Mouse (Mus musculus) heart, embryonic 10.5 days (tissue): Measurements from ENCODE around the gene Slc12a7. TPM values are rescaled to one million over a fixed set of nuclear protein-coding genes. Genes with fewer than 3 reads are reported as not detected.

Experiments
- DNase-seq: peaks from one replicate; pipeline ENCODE4 v3.0.0-alpha.2; 2017; ENCODE audit warnings: low spot score
- H3K27ac ChIP-seq: fragments of 300-500 bp; sonication (generic); 2 replicates; pipeline ENCODE4 v1.5.1; 2016; ENCODE audit warnings: mild to moderate bottlenecking
- H3K27me3 ChIP-seq: fragments of 300-500 bp; sonication (generic); 2 replicates; pipeline ENCODE4 v1.6.1; 2016; ENCODE audit warnings: mild to moderate bottlenecking; ENCODE audit not compliant: poor library complexity, insufficient read depth, severe bottlenecking
- H3K36me3 ChIP-seq: fragments of 300-500 bp; sonication (generic); 2 replicates; pipeline ENCODE4 v1.6.1; 2016; ENCODE audit warnings: mild to moderate bottlenecking, moderate library complexity
- H3K4me1 ChIP-seq: fragments of 300-500 bp; sonication (generic); 2 replicates; pipeline ENCODE4 v1.6.1; 2016; ENCODE audit warnings: mild to moderate bottlenecking
- H3K4me3 ChIP-seq: fragments of 300-500 bp; sonication (generic); 2 replicates; pipeline ENCODE4 v1.5.1; 2016; ENCODE audit warnings: mild to moderate bottlenecking, moderate library complexity
- H3K9me3 ChIP-seq: fragments of 300-500 bp; sonication (generic); 2 replicates; pipeline ENCODE4 v1.6.1; 2016; ENCODE audit warnings: mild to moderate bottlenecking, moderate library complexity
- WGBS: fragments of 180-500 bp; shearing (Covaris S2); methylation state at CpG from one replicate; pipeline ENCODE4 v1.1.7; 2016; 5-methylcytosine and 5-hydroxymethylcytosine counted together
- polyA plus RNA-seq: library from polyadenylated mRNA; unstranded; fragments of >200 nt; fragmentation: Nextera tagmentation; extraction: Ambion mirVana; gene quantifications from 2 replicates; pipeline ENCODE4 v1.2.1, GENCODE M21; 2016

Slc12a7 gene
- polyA plus RNA-seq, 1 experiment from 2014 or later: 36.3 TPM

DNA sequence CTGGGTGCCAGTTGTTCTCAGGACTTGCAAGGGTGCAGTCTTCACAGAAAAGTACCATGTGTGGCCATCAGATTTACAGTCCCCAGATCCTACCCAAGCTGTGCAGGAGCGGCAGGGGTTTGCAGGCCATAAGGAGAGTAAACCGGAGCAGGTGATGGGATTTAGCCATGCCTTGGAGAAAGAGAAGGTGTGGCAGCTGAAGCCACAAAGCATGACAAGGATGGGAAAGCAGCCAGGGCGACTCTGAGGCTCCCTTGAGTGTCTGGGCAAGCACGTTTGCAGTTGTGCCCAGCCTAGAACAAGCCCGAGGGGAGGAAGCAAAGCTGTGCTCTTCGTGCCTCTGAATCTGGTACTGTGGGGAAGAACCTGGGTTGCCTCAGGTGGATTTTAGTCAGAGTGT is 17.5 kb downstream of the Slc12a7 start:
- 60% methylated on average over 6 of the region's 6 CpGs for WGBS

DNA sequence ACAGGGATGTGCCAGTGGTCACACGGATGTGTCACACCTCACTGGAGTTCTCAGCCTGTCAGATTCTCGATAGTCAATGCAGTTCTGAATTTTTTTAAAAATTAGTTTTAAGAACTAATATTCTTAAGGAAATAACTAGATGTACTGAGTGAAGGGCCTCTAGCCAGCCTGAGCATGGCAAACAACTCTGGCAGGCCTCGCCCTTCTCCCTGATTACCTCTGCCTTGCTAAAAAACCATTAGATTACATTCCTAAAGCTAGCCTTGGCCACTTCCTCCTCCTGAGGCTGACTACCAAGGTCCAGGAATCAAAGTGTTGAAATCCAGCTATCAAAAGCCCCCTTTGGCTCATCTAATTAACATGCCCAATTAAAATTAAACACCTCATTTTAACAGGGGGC is 18.4 kb downstream of the Slc12a7 start:
- WGBS: 84% methylated on average over 3 of the region's 3 CpGs
- Histone ChIP-seq H3K4me3 (no peak overlapping the region), H3K27me3 (peaks cover 26% of the 10 kb centered on the region), H3K36me3 (no peaks in the 10 kb centered on the region), H3K9me3 (no peaks in the 10 kb centered on the region), H3K27ac (no peak overlapping the region), H3K4me1 (peaks cover 9% of the 10 kb centered on the region)
- DNase-seq: no peak

More for the DNA sequence above, 17.5 kb downstream of the Slc12a7 start:
- Histone ChIP-seq H3K9me3 (no peaks in the 10 kb centered on the region), H3K36me3 (no peaks in the 10 kb centered on the region), H3K27ac (no peak overlapping the region), H3K27me3 (peaks cover 26% of the 10 kb centered on the region), H3K4me3 (no peak overlapping the region), H3K4me1 (peaks cover under 1% of the 10 kb centered on the region; the same call in 1 of the 2 replicates)
- no peak for DNase-seq

DNA sequence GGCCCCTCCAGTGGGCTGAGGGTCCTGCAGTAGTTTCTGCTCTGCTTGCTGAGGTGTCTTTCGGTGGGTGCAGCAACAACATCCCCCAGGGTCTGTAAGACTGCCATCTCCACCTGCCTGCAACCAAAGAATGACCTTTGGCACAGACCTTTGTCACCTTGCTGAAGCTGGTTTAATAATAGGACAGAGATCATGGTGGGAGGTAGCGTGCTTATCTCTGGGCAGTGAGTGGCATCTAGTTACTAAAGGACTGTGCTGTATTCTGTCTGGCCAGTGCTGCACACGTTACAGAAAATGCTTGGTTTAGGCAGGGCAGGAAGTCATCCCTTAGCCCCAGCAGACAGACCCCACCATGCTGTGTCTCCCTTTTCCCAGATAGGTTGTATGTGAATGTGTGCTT is 22.9 kb downstream of the Slc12a7 start:
- no peak for DNase-seq
- H3K27me3 ChIP-seq: no peaks in the 10 kb centered on the region
- no peaks in the 10 kb centered on the region for H3K9me3 ChIP-seq
- H3K4me1 ChIP-seq: peaks cover 23% of the 10 kb centered on the region
- H3K36me3 ChIP-seq: no peaks in the 10 kb centered on the region
- H3K27ac ChIP-seq: no peak overlapping the region
- no peak overlapping the region for H3K4me3 ChIP-seq
- WGBS: 44% methylated on average over 3 of the region's 3 CpGs

DNA sequence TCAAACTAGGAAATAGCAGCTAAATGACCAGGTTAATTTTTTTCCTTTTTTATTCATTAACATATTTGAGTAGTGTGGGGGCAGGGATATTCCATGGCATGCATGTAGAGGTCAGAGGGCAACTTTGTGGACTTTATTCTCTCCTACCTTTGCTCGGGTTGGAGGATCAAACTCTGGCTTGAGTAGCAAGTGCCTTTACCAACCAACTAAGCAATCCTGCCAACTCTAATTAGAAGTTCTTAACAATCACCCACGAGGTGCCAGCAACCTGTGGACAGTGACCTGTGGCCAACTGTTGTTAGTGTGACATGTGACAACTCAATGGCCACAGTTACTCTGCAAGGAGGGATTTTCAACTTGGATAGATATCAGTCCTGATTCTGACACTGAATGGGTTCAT is 24.0 kb downstream of the Slc12a7 start:
- Histone ChIP-seq H3K4me1 (peaks cover 23% of the 10 kb centered on the region), H3K9me3 (no peaks in the 10 kb centered on the region), H3K36me3 (no peaks in the 10 kb centered on the region), H3K27ac (no peak overlapping the region), H3K27me3 (0 out of 2 replicates have a peak, but pooled peaks cover under 1% of the 10 kb centered on the region), H3K4me3 (no peak overlapping the region)
- WGBS: 73% methylated on average over 2 of the region's 2 CpGs
- DNase-seq: no peak

DNA sequence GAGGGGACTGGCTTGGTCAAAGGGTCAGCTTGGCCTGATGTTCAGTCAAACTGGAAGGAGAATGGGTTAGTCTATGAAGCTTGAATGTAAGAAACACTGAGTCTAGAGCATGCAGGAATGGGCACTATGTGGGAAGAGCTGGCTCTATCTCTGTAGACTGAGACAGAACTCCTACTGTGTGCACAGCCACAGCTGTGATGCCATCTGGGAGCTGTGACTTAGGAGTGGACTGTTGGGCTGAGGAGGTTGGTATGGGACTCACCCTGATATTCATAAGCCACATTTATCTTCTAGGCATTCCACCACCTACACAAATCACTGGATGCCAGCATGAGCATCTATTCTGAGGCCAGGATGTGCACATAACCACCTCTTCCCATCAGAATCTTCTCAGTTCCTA is 24.5 kb downstream of the Slc12a7 start:
- Histone ChIP-seq H3K36me3 (no peaks in the 10 kb centered on the region), H3K4me3 (no peak overlapping the region), H3K27me3 (0 out of 2 replicates have a peak, but pooled peaks cover 5% of the 10 kb centered on the region), H3K9me3 (no peaks in the 10 kb centered on the region), H3K27ac (no peak overlapping the region), H3K4me1 (peaks cover 23% of the 10 kb centered on the region)
- DNase-seq: no peak

DNA sequence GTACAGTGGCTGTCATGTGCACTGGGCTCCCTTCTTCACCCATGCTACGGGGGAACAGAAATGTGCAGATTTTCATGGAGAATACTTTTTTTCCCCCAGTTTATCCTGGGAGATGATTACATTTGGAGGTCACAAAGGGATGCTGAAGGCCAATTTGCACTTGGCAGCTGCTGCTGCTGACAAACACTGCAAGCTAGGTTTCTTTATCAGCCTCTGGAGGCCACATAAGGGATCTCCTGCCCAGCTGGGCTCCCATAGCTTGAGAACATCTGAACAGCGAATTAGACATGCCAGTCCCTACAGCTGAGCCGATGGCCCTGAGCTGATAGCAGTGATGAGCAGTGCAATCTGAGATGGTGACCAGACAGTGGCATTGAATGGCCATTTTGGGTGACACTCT is 26.7 kb downstream of the Slc12a7 start:
- Histone ChIP-seq H3K4me1 (peaks cover 38% of the 10 kb centered on the region), H3K9me3 (no peaks in the 10 kb centered on the region), H3K36me3 (no peaks in the 10 kb centered on the region), H3K4me3 (no peak overlapping the region), H3K27me3 (0 out of 2 replicates have a peak, but pooled peaks cover 5% of the 10 kb centered on the region), H3K27ac (0 out of 2 replicates have a peak overlapping the region, but pooled peaks have one; percentile 6)
- no peak for DNase-seq
- 67% methylated on average over 3 of the region's 3 CpGs for WGBS

DNA sequence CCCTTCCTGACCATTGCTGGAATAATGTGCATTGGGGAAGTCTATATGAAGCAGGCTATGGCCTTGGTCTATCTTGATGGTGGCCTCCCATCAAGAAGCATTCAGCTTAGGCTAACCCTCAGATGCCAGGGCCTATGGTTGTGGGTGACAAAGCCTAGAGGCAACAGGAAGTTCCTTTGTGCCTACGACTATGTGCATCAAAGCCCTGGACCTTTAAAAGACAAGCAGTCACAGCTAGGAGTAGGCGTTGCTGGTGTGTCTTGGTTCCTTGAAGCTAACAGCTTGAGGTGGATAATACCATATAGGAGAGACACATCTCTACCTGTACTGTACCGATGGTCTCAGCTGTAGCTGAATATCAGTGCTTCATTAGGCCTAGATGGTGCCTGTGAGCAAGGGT is 27.2 kb downstream of the Slc12a7 start:
- Histone ChIP-seq H3K4me1 (peaks cover 43% of the 10 kb centered on the region), H3K9me3 (no peaks in the 10 kb centered on the region), H3K27me3 (0 out of 2 replicates have a peak, but pooled peaks cover 5% of the 10 kb centered on the region), H3K4me3 (no peak overlapping the region), H3K27ac (no peak overlapping the region), H3K36me3 (no peaks in the 10 kb centered on the region)
- WGBS: 88% methylated on average over 3 of the region's 3 CpGs
- DNase-seq: no peak

DNA sequence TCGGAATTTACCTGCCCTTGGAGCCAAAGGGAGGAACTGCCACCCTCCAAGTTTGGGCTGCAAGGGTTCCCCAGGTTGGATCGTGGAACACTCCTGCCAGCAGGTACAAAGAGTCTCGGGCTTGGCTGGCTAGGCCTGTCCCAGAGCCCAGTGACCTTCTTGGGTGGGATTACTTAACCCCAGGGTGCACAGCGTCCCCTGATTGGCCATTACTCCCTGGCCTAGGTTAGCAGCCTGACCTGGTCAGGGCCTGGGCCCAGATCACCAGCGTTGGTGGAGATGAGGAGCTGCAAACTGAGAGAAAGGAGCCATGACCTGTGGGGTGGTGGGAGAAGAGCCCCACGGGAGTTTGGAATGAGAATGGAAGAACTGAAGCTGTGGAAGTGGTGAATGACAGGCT is 30.0 kb downstream of the Slc12a7 start:
- no peaks in the 10 kb centered on the region for H3K9me3 ChIP-seq
- H3K4me3 ChIP-seq: peak overlapping the region; percentile 84
- no peaks in the 10 kb centered on the region for H3K36me3 ChIP-seq
- DNase-seq: no peak
- 34% methylated on average over 6 of the region's 6 CpGs for WGBS
- H3K27ac ChIP-seq: peak overlapping the region; percentile 95
- H3K4me1 ChIP-seq: peaks cover 59% of the 10 kb centered on the region
- 0 out of 2 replicates have a peak, but pooled peaks cover 5% of the 10 kb centered on the region for H3K27me3 ChIP-seq

DNA sequence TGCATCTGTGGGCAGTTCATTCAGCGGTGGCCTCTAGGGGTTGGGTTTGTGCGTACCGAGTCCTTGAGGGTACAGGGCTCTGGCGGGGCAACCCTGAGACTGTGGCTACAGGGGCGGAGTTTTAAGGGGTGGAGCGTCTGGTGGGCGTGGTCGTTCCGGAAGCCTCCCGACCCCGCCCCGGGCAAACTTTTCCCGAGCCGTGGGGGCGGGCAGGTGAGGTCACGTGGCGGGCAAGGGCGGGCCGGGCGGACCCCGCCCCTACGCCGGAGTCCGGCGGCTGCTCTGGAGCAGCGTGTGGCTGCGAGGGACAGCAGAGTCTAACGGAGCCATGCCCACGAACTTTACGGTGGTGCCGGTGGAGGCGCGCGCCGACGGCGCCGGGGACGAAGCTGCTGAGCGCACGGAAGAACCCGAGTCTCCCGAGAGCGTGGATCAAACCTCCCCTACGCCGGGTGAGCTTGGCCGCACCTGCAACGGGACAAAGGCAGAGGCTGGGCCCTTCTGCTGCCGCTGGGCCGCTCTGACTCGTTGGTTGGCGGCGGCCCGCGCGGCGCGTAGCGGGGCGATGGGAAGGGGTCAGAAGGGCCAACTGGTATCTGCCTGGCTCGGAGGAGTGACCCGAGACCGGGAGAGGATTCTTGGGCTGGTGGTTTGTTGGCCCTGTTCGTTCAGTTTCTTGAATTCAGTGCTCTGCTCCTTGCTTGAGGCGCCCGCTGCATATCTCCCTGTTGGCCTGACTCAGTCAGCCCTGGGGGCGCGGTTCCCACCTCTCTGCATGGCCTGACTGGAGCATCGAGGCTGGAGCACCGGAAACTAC is 30.8 kb downstream of the Slc12a7 start:
- peak; percentile 95 for DNase-seq
- H3K36me3 ChIP-seq: peaks cover 4% of the 10 kb centered on the region; the same call in 1 of the 2 replicates
- H3K4me1 ChIP-seq: peaks cover 60% of the 10 kb centered on the region
- peak overlapping the region; percentile 84 for H3K4me3 ChIP-seq
- WGBS: under 1% methylated on average over 70 of the region's 70 CpGs
- H3K9me3 ChIP-seq: no peaks in the 10 kb centered on the region
- H3K27ac ChIP-seq: peak overlapping the region; percentile 95
- 0 out of 2 replicates have a peak, but pooled peaks cover 5% of the 10 kb centered on the region for H3K27me3 ChIP-seq

DNA sequence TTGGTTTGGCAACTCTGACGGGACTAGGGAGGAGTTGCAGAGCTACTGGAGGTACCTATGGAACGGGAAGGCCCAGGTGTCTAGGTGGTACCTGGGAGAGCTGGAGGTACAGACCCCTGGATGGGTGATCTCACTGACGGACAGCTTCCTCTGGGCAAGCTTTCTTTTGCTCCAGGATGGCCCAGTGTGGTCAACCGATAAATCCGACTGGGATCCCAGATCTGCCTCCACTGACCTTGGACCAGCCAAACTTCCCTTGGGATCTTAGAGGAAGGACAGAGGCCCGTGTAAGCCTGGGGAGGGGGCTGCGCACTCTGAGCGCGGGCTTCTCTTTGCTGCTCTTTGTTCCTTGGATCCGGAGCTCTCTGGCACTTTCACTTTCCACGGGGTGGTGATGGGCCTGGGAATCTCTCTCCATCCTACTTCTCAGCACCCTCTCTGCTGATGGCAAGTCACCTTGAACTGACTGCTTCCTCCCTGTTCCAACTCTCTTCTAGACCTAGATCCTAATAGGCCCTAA is 31.4 kb downstream of the Slc12a7 start:
- 1% methylated on average over 11 of the region's 11 CpGs for WGBS
- Histone ChIP-seq H3K4me3 (peak overlapping the region; percentile 84), H3K27ac (peak overlapping the region; percentile 95), H3K4me1 (peaks cover 58% of the 10 kb centered on the region), H3K9me3 (no peaks in the 10 kb centered on the region), H3K27me3 (0 out of 2 replicates have a peak, but pooled peaks cover 5% of the 10 kb centered on the region), H3K36me3 (peaks cover 4% of the 10 kb centered on the region; the same call in 1 of the 2 replicates)
- no peak for DNase-seq

DNA sequence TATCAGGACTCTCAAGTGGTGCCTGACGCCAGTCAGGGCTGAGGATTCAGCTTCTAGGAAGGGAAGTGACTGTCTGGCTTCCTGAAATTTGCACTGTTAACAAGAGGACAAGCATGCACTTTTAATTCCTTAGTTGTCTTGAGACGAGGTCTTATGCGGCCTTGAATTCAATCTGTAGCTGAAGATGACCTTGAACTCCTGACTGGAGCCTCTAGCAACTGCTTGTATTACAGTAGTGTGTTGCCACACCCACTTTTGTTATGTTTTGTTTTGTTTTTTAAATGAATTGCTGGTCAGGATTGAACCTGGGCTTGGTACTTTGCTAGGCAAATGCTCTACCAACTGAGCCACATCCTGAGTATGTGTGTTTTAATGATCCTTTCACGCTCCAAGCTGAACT is 32.5 kb downstream of the Slc12a7 start:
- peak overlapping the region; percentile 95 for H3K27ac ChIP-seq

DNA sequence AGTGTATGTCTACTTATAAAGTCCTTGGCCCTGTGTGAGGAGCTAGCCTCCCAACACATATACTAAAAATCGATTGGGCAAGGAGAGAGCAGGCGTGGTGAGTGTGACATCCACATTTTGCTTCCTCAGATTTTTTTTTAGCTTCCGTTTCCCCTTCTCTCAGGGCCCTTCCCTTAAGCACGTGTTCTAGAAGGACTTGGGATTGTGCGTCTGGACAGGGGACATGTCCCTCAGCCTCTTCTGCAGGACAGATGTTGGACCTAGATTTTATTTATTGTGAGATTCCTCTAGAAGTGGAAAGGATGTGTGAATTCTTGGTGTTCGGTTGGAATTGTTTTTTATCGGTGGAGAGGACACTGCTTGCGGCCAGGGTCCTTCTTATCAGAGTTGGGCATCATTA is 34.3 kb downstream of the Slc12a7 start:
- H3K9me3 ChIP-seq: no peaks in the 10 kb centered on the region
- H3K27ac ChIP-seq: peak overlapping the region; percentile 10; the same call in 1 of the 2 replicates
- 76% methylated on average over 8 of the region's 8 CpGs for WGBS
- no peak for DNase-seq
- H3K4me1 ChIP-seq: peaks cover 74% of the 10 kb centered on the region
- no peak overlapping the region for H3K4me3 ChIP-seq
- H3K36me3 ChIP-seq: peaks cover 4% of the 10 kb centered on the region; the same call in 1 of the 2 replicates
- H3K27me3 ChIP-seq: 0 out of 2 replicates have a peak, but pooled peaks cover 1% of the 10 kb centered on the region

More for the DNA sequence above, 32.5 kb downstream of the Slc12a7 start:
- DNase-seq: no peak
- WGBS: 60% methylated on average over 4 of the region's 4 CpGs
- H3K9me3 ChIP-seq: no peaks in the 10 kb centered on the region
- H3K36me3 ChIP-seq: peaks cover 4% of the 10 kb centered on the region; the same call in 1 of the 2 replicates
- H3K27me3 ChIP-seq: 0 out of 2 replicates have a peak, but pooled peaks cover 5% of the 10 kb centered on the region
- H3K4me3 ChIP-seq: peak overlapping the region; percentile 84
- H3K4me1 ChIP-seq: peaks cover 63% of the 10 kb centered on the region

DNA sequence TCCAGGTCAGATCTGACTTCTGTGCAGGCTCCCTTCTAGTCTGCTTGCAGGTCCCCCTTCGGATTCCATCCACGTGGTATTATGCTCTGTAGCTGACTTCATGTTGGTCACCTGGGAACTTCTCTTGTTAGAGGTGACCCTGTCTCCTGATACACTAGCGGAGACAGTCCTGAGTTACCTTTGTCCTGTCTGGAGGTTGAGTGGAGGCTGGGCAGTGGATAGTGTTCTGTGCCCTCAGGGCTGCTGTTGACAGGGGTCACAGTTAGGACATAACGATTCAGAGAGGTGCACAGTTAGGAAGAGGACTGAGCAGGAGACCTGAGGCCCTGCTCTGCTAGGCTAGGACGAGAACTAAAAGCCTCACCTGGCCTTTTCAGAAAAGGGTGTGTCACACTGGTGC is 34.9 kb downstream of the Slc12a7 start:
- peaks cover 79% of the 10 kb centered on the region for H3K4me1 ChIP-seq
- H3K27ac ChIP-seq: peak overlapping the region; percentile 10; the same call in 1 of the 2 replicates
- peaks cover 4% of the 10 kb centered on the region; the same call in 1 of the 2 replicates for H3K36me3 ChIP-seq
- 69% methylated on average over 5 of the region's 5 CpGs for whole genome bisulfite sequencing
- no peaks in the 10 kb centered on the region for H3K9me3 ChIP-seq
- H3K27me3 ChIP-seq: no peaks in the 10 kb centered on the region
- DNase-seq: no peak
- no peak overlapping the region for H3K4me3 ChIP-seq
